Mouse (Mus musculus): ENCODE results near the gene 4930467E23Rik.
"Not testable (repeated sequence)": the region's sequence is repeated elsewhere in the genome, so short reads cannot be mapped to it uniquely, and the experiment has no call there.

4930467E23Rik gene

GRCm38 (mm10) chr8:19782736-19783135 is 53.4 kb downstream of the 4930467E23Rik start:
- not testable (repeated sequence) for DNase-seq

GRCm38 (mm10) chr8:19783860-19784259 is 54.5 kb downstream of the 4930467E23Rik start:
- DNase-seq: not testable (repeated sequence)

DNA sequence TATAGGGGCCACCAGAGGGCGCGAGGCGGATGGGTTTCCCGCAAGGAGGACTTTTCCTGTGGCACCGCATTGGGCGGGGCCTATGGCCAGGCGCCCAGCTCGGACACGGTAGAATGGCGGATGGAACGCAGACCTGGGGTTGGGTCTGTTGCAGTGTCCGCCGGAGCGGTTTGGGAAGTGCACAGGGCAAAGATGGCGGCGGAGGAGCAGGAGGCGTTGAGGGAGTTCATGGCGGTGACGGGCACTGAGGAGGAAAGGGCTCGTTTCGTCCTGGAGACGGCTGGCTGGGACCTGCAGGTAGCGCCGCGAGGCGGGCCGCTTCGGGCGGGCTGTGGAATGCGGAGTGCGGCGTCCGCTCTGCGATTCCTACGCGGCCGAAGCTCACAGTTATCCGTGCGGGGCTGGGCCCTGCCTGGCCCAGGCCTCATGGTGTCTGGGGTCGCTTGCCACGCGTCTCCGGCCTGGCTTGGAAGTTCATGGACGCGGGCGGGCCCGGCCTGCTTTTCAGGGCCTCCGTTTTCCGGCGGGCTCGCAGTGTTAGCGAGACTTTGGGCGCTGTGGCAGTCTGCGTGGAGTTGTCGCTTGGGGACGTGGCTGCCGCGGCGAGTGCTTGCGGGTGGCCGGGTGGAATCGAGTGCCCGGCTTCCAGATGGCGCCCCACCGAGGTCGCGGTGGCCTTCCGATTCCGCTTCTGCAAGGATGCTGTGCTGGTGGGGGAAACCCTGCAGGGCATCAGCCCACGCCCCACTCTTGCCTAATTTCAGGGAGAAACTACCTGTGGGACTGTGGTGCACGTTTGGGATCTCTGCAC is 55.4 kb downstream of the 4930467E23Rik start:
- DNase-seq: peak; percentile 99 to 100

GRCm38 (mm10) chr8:19792696-19793095 is 63.3 kb downstream of the 4930467E23Rik start:
- not testable (repeated sequence) for DNase-seq
